Mouse (Mus musculus) kidney, postnatal 0 days (tissue): Measurements from ENCODE around the gene Tomm22. TPM values are rescaled to one million over a fixed set of nuclear protein-coding genes. Genes with fewer than 3 reads are reported as not detected.

Experiments used
- ATAC-seq: fragments of 200-750 bp; cut with Nextera tagmentation; replicated peaks from 2 replicates; pipeline ENCODE4 v1.8.0; 2017; ENCODE audit warnings: low read depth, moderate number of reproducible peaks, moderate TSS enrichment, moderate library complexity; ENCODE audit not compliant: low FRiP score
- DNase-seq: peaks from one replicate; pipeline ENCODE4 v3.0.0-alpha.2; 2016; ENCODE audit warnings: low spot score
- H3K27ac ChIP-seq: fragments of 300-500 bp; sonication (generic); 2 replicates; pipeline ENCODE4 v1.5.1; 2014; ENCODE audit warnings: mild to moderate bottlenecking
- H3K27me3 ChIP-seq: fragments of 300-500 bp; sonication (generic); 2 replicates; pipeline ENCODE4 v1.6.1; 2014; ENCODE audit warnings: low read length, mixed read lengths; ENCODE audit not compliant: insufficient read depth
- H3K36me3 ChIP-seq: fragments of 300-500 bp; sonication (generic); 2 replicates; pipeline ENCODE4 v1.6.1; 2014; ENCODE audit warnings: low read length, mixed read lengths; ENCODE audit not compliant: insufficient read depth
- H3K4me1 ChIP-seq: fragments of 300-500 bp; sonication (generic); replicated peaks from 2 replicates; pipeline ENCODE4 v1.6.1; 2014; ENCODE audit warnings: antibody characterized with exemption, low read length, mixed read lengths; ENCODE audit not compliant: insufficient read depth
- H3K4me2 ChIP-seq: fragments of 300-500 bp; sonication (generic); 2 replicates; pipeline ENCODE4 v1.6.1; 2014; ENCODE audit warnings: mild to moderate bottlenecking, low read length, moderate library complexity, mixed read lengths
- H3K4me3 ChIP-seq: fragments of 300-500 bp; sonication (generic); replicated peaks from 2 replicates; pipeline ENCODE4 v1.5.1; 2014; ENCODE audit warnings: low read depth, low read length
- H3K9ac ChIP-seq: fragments of 300-500 bp; sonication (generic); 2 replicates; pipeline ENCODE4 v1.6.1; 2014; ENCODE audit warnings: low read depth, low read length
- H3K9me3 ChIP-seq: fragments of 300-500 bp; sonication (generic); replicated peaks from 2 replicates; pipeline ENCODE4 v1.6.1; 2016; ENCODE audit warnings: low read length, inconsistent platforms, mixed read lengths
- CTCF ChIP-seq: IDR thresholded peaks from 2 replicates; pipeline ENCODE4 v1.5.1; 2016; ENCODE audit warnings: antibody characterized with exemption, low read depth, mild to moderate bottlenecking, moderate library complexity
- WGBS: fragments of 180-500 bp; shearing (Covaris S2); extraction: QIAGEN DNeasy Blood & Tissue Kit; methylation state at CpG from one replicate; pipeline ENCODE4 v1.1.7; 2014; 5-methylcytosine and 5-hydroxymethylcytosine counted together
- polyA plus RNA-seq: library from polyadenylated mRNA; unstranded; fragments of >200 nt; fragmentation: Nextera tagmentation; extraction: Ambion mirVana; gene quantifications from 2 replicates; pipeline ENCODE4 v1.2.1, GENCODE M21; 2015

The Tomm22 gene
- polyA plus RNA-seq, 1 experiment from 2014 or later = 264 TPM

GRCm38 (mm10) chr15:79651481-79651880 is 19.2 kb upstream of the Tomm22 start:
- no peak overlapping the region for H3K4me3 ChIP-seq
- no peaks in the 10 kb centered on the region for H3K9me3 ChIP-seq
- H3K4me1 ChIP-seq = no peaks in the 10 kb centered on the region
- no peaks in the 10 kb centered on the region for H3K36me3 ChIP-seq
- 74% methylated on average over 4 of the region's 4 CpGs for WGBS
- ATAC-seq = no peak
- H3K4me2 ChIP-seq = no peak overlapping the region
- peak; percentile 59 for TF ChIP-seq CTCF
- no peak overlapping the region for H3K9ac ChIP-seq
- DNase-seq = no peak
- no peaks in the 10 kb centered on the region for H3K27me3 ChIP-seq
- H3K27ac ChIP-seq = no peak overlapping the region

- Histone ChIP-seq H3K9ac (no peak overlapping the region), H3K27ac (no peak overlapping the region), H3K4me3 (no peak overlapping the region), H3K4me1 (0 out of 2 replicates have a peak, but pooled peaks cover 4% of the 10 kb centered on the region), H3K9me3 (no peaks in the 10 kb centered on the region), H3K4me2 (no peak overlapping the region), H3K36me3 (no peaks in the 10 kb centered on the region), H3K27me3 (no peaks in the 10 kb centered on the region)
- WGBS = 89% methylated on average over 14 of the region's 14 CpGs
- ATAC-seq = no peak
- no peak for TF ChIP-seq CTCF
- no peak for DNase-seq
Measured at GRCm38 (mm10) chr15:79656451-79656850, 14.2 kb upstream of the Tomm22 start.

GRCm38 (mm10) chr15:79657837-79658530 is 12.7 kb upstream of the Tomm22 start:
- H3K4me1 ChIP-seq = 0 out of 2 replicates have a peak, but pooled peaks cover 4% of the 10 kb centered on the region
- H3K27ac ChIP-seq = peak overlapping the region; percentile 85
- peak overlapping the region; percentile 63 for H3K4me3 ChIP-seq
- H3K4me2 ChIP-seq = peak overlapping the region; percentile 73
- TF ChIP-seq CTCF = peak; percentile 73
- H3K27me3 ChIP-seq = no peaks in the 10 kb centered on the region
- H3K36me3 ChIP-seq = no peaks in the 10 kb centered on the region
- WGBS = 2% methylated on average over 16 of the region's 16 CpGs
- ATAC-seq (peak; percentile 10; the same call in 1 of the 2 replicates), DNase-seq (peak; percentile 88)
- peak overlapping the region; percentile 69 for H3K9ac ChIP-seq
- no peaks in the 10 kb centered on the region for H3K9me3 ChIP-seq

- Histone ChIP-seq H3K36me3 (no peaks in the 10 kb centered on the region), H3K27me3 (no peaks in the 10 kb centered on the region), H3K4me3 (peak within 1 kb of the TSS; percentile 63), H3K9me3 (no peaks in the 10 kb centered on the region), H3K27ac (peak within 1 kb of the TSS; percentile 85), H3K4me1 (0 out of 2 replicates have a peak, but pooled peaks cover 4% of the 10 kb centered on the region), H3K9ac (peak within 1 kb of the TSS; percentile 69), H3K4me2 (peak within 1 kb of the TSS; percentile 73)
- ATAC-seq = peak; percentile 87
- no peak for TF ChIP-seq CTCF
- DNase-seq = peak; percentile 95
- WGBS = under 1% methylated on average over 55 of the region's 55 CpGs
Measured at GRCm38 (mm10) chr15:79658531-79659375, 11.9 kb upstream of the Tomm22 start, which contains the start of the genes Fam227a and Cby1. Gene Fam227a (minus strand): TSS chr15:79658956. Gene Cby1 (plus strand): TSS chr15:79659199.

GRCm38 (mm10) chr15:79661852-79662251 is 8.8 kb upstream of the Tomm22 start:
- Histone ChIP-seq H3K36me3 (peaks cover 5% of the 10 kb centered on the region; the same call in 1 of the 2 replicates), H3K4me3 (no peak overlapping the region), H3K27me3 (no peaks in the 10 kb centered on the region), H3K27ac (no peak overlapping the region), H3K4me1 (0 out of 2 replicates have a peak, but pooled peaks cover 4% of the 10 kb centered on the region), H3K4me2 (no peak overlapping the region), H3K9me3 (no peaks in the 10 kb centered on the region), H3K9ac (no peak overlapping the region)
- ATAC-seq = no peak
- peak; percentile 59 for TF ChIP-seq CTCF
- WGBS = 81% methylated on average over 4 of the region's 4 CpGs
- DNase-seq = no peak

- Histone ChIP-seq H3K4me1 (0 out of 2 replicates have a peak, but pooled peaks cover 2% of the 10 kb centered on the region), H3K9ac (no peak overlapping the region), H3K27me3 (no peaks in the 10 kb centered on the region), H3K27ac (no peak overlapping the region), H3K4me2 (no peak overlapping the region), H3K9me3 (no peaks in the 10 kb centered on the region), H3K36me3 (peaks cover 10% of the 10 kb centered on the region; the same call in 1 of the 2 replicates), H3K4me3 (no peak overlapping the region)
- ATAC-seq (no peak), DNase-seq (no peak)
- 89% methylated on average over 8 of the region's 8 CpGs for WGBS
- no peak for TF ChIP-seq CTCF
Measured at GRCm38 (mm10) chr15:79664666-79665065, 6.0 kb upstream of the Tomm22 start.
